Mouse (Mus musculus) brain, embryonic 14.5 days (tissue): ENCODE measurements at regions not wholly inside any gene's neighbourhood (a gene's known extent, or its start where the extent isn't known, plus 50 kb on each side); places are given as distances from the start of the nearest gene placed in this dataset.

ENCODE experiments used
- CTCF ChIP-seq: fragments of 200-500 bp; IDR thresholded peaks from 2 replicates; pipeline ENCODE4 v1.5.1; 2012; ENCODE audit warnings: inconsistent platforms, mild to moderate bottlenecking, moderate library complexity, borderline replicate concordance; ENCODE audit not compliant: insufficient read depth, insufficient read length; ENCODE audit errors: extremely low read depth
- POLR2A ChIP-seq: fragments of 200-500 bp; IDR thresholded peaks from 2 replicates; pipeline ENCODE4 v1.6.1; 2012; ENCODE audit warnings: mild to moderate bottlenecking, inconsistent platforms, borderline replicate concordance; ENCODE audit not compliant: poor library complexity, insufficient read depth, insufficient read length, severe bottlenecking; ENCODE audit errors: extremely low read depth

DNA sequence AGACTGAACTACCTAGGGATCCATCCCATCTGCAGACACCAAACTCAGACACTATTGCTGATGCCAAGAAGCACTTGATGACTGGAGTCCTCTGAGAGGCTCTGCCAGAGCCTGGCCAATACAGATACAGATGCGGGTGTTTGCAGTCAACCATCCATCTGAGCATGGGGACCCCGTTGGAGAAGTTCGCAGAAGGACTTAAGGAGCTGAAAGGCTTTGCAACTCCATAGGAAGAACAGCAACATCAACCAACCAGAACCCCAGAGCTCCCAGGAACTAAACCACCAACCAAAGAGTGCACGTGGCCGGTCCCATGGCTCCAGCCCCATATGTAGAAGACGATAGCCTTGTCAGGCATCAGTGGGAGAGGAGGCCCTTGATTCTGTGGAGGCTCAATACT lies 1121.9 kb upstream of the Adgrl2 start:
- TF ChIP-seq CTCF, result no peak
- TF ChIP-seq POLR2A, result no peak
